In genomic region chr6:146614541-146614940, GRCm38 (mm10) we compare ENCODE assay signal across 20 mouse cellular contexts. TPM values are rescaled to one million over a fixed set of nuclear protein-coding genes. Genes with fewer than 3 reads are reported as not detected.
DNase-seq lines count a peak whose midpoint lies in the region; ATAC-seq and TF ChIP-seq lines count a peak whose summit lies in the region.
"Had no signal": no experiment of that assay in that cellular context is flagged by ENCODE, and none has a peak within 500 bp of the region (broad histone marks: within the 10 kb centered on the region; RNA-seq: fewer than 3 reads in every experiment).

No protein-coding gene starts in this region.

- H3K9me3 ChIP-seq in kidney, embryonic 15.5 days (replicated peaks), result no peaks in the 10 kb centered on the region
- no peaks in the 10 kb centered on the region for H3K9me3 ChIP-seq in liver, embryonic 13.5 days (replicated peaks)
- no peaks in the 10 kb centered on the region for H3K9me3 ChIP-seq in liver, postnatal 0 days (ENCODE audit: low read length)
- no peaks in the 10 kb centered on the region for H3K9me3 ChIP-seq in intestine, embryonic 16.5 days (ENCODE audit: control insufficient read depth, low read length)
- H3K9me3 ChIP-seq: embryonic facial prominence, embryonic 15.5 days; forebrain, embryonic 12.5 days; hindbrain, embryonic 13.5 days had no signal

- H3K36me3 ChIP-seq in kidney, embryonic 15.5 days, result peaks cover 74% of the 10 kb centered on the region
- peaks cover 84% of the 10 kb centered on the region for H3K36me3 ChIP-seq in liver, embryonic 13.5 days
- H3K36me3 ChIP-seq in liver, postnatal 0 days (replicated peaks; ENCODE audit: insufficient read depth, low read length), result peaks cover 48% of the 10 kb centered on the region
- peaks cover 19% of the 10 kb centered on the region for H3K36me3 ChIP-seq in intestine, embryonic 16.5 days (ENCODE audit: control insufficient read depth, insufficient read depth, low read length)

- H3K4me1 ChIP-seq in kidney, embryonic 15.5 days, result no peaks in the 10 kb centered on the region
- H3K4me1 ChIP-seq in liver, embryonic 13.5 days (replicated peaks), result peaks cover 58% of the 10 kb centered on the region
- peaks cover 13% of the 10 kb centered on the region for H3K4me1 ChIP-seq in liver, postnatal 0 days (ENCODE audit: insufficient read depth)
- no peaks in the 10 kb centered on the region for H3K4me1 ChIP-seq in intestine, embryonic 16.5 days (ENCODE audit: control insufficient read depth, insufficient read depth, low read length)
- H3K4me1 ChIP-seq: embryonic facial prominence, embryonic 15.5 days; forebrain, embryonic 12.5 days; hindbrain, embryonic 13.5 days had no signal

- 92% methylated on average over 5 of the region's 5 CpGs for WGBS in kidney, embryonic 15.5 days
- WGBS in liver, embryonic 13.5 days (ENCODE audit: insufficient replicate concordance), result 53% methylated on average over 5 of the region's 5 CpGs
- WGBS in liver, postnatal 0 days (ENCODE audit: insufficient replicate concordance), result 75% methylated on average over 5 of the region's 5 CpGs
- WGBS in intestine, embryonic 16.5 days, result 85% methylated on average over 5 of the region's 5 CpGs

- H3K4me2 ChIP-seq in kidney, embryonic 15.5 days, result no peak overlapping the region
- H3K4me2 ChIP-seq in liver, embryonic 13.5 days, result peak overlapping the region; percentile 49
- peak overlapping the region; percentile 36; the same call in 1 of the 2 replicates for H3K4me2 ChIP-seq in liver, postnatal 0 days (ENCODE audit: low read depth, low read length)
- H3K4me2 ChIP-seq in intestine, embryonic 16.5 days (ENCODE audit: low read depth, low read length), result no peak overlapping the region
- H3K4me2 ChIP-seq: embryonic facial prominence, embryonic 15.5 days; forebrain, embryonic 12.5 days; hindbrain, embryonic 13.5 days had no signal

- H3K4me3 ChIP-seq in kidney, embryonic 15.5 days (replicated peaks), result no peak overlapping the region
- H3K4me3 ChIP-seq in liver, embryonic 13.5 days (replicated peaks), result no peak overlapping the region
- no peak overlapping the region for H3K4me3 ChIP-seq in liver, postnatal 0 days (ENCODE audit: low read depth, low read length)
- no peak overlapping the region for H3K4me3 ChIP-seq in intestine, embryonic 16.5 days (ENCODE audit: low read length)
- H3K4me3 ChIP-seq: embryonic facial prominence, embryonic 15.5 days; forebrain, embryonic 12.5 days; hindbrain, embryonic 13.5 days had no signal

- TF ChIP-seq EP300 in liver, postnatal 0 days (IDR thresholded peaks at IDR 0.05; ENCODE audit: low read depth), result no peak

- H3K27ac ChIP-seq in kidney, embryonic 15.5 days, result no peak overlapping the region
- peak overlapping the region; percentile 99 for H3K27ac ChIP-seq in liver, embryonic 13.5 days
- peak overlapping the region; percentile 3; the same call in 1 of the 2 replicates for H3K27ac ChIP-seq in liver, postnatal 0 days (ENCODE audit: low read depth)
- H3K27ac ChIP-seq in intestine, embryonic 16.5 days (ENCODE audit: low read length), result no peak overlapping the region
- H3K27ac ChIP-seq: embryonic facial prominence, embryonic 15.5 days; forebrain, embryonic 12.5 days; hindbrain, embryonic 13.5 days; hindbrain, postnatal 0 days had no signal

- no peak for DNase-seq in kidney, adult 8-10 months
- DNase-seq in liver, embryonic 13.5 days, result no peak
- DNase-seq in liver, postnatal 0 days, result peak; percentile 49
- DNase-seq in left cerebral cortex, adult 8-10 months (ENCODE audit: low spot score in 2 of 2), result no peak
- DNase-seq: adrenal gland, adult 2 months; adrenal gland, postnatal 25 days; cerebellum, adult 11 months; cerebellum, adult 8-10 months; cerebellum, postnatal 14 days; embryo, embryonic 11 days; forebrain, postnatal 0 days; gastrocnemius, postnatal 14 days; heart, postnatal 10 days had no signal

- peak; percentile 61 for ATAC-seq in kidney, embryonic 15.5 days (replicated peaks; ENCODE audit: low FRiP score)
- ATAC-seq in erythroblast, adult 5-6 weeks (replicated peaks; ENCODE audit: low FRiP score, poor library complexity, severe bottlenecking), result peak; percentile 71
- ATAC-seq in liver, embryonic 13.5 days (ENCODE audit: low read depth), result peak; percentile 76
- ATAC-seq in liver, postnatal 0 days, result peak; percentile 43
- ATAC-seq in intestine, embryonic 16.5 days, result no peak
- ATAC-seq: forebrain, postnatal 0 days; hindbrain, postnatal 0 days had no signal

- H3K9ac ChIP-seq in kidney, embryonic 15.5 days, result no peak overlapping the region
- H3K9ac ChIP-seq in liver, embryonic 13.5 days, result peak overlapping the region; percentile 50; the same call in 1 of the 2 replicates
- H3K9ac ChIP-seq in liver, postnatal 0 days (replicated peaks), result no peak overlapping the region
- no peak overlapping the region for H3K9ac ChIP-seq in intestine, embryonic 16.5 days (ENCODE audit: low read depth, low read length)
- H3K9ac ChIP-seq: embryonic facial prominence, embryonic 15.5 days; forebrain, embryonic 12.5 days; forebrain, postnatal 0 days; hindbrain, embryonic 13.5 days had no signal

- no peak for TF ChIP-seq CTCF in liver, postnatal 0 days (IDR thresholded peaks at IDR 0.05; ENCODE audit: low read depth)

- no peaks in the 10 kb centered on the region for H3K27me3 ChIP-seq in kidney, embryonic 15.5 days
- H3K27me3 ChIP-seq in liver, embryonic 13.5 days, result no peaks in the 10 kb centered on the region
- no peaks in the 10 kb centered on the region for H3K27me3 ChIP-seq in liver, postnatal 0 days (ENCODE audit: insufficient read depth, low read length)
- no peaks in the 10 kb centered on the region for H3K27me3 ChIP-seq in intestine, embryonic 16.5 days (replicated peaks; ENCODE audit: control insufficient read depth, insufficient read depth, low read length)
- H3K27me3 ChIP-seq: embryonic facial prominence, embryonic 15.5 days; forebrain, embryonic 12.5 days; hindbrain, embryonic 13.5 days had no signal

RNA-seq across cellular contexts. Expression of gene Med21, which starts 27.8 kb away (rescaled TPM):
- polyA plus RNA-seq in kidney, embryonic 15.5 days (2015; fragmentation: Nextera tagmentation; extraction: Ambion mirVana), result 137 and 154 TPM in 2 replicates
- total RNA-seq in erythroblast, adult 5-6 weeks (2015; ENCODE audit: low replicate concordance), result 59.4 and 67.9 TPM in 2 replicates
- total RNA-seq in erythroblast, adult 5-6 weeks (2017; ENCODE audit: low replicate concordance), result 55.9 and 96.7 TPM in 2 replicates
- polyA plus RNA-seq in liver, embryonic 13.5 days (2015; fragmentation: Nextera tagmentation; extraction: Ambion mirVana), result 68.3 and 74.2 TPM in 2 replicates
- 52.2 and 53.8 TPM in 2 replicates for polyA plus RNA-seq in liver, postnatal 0 days (2015; fragmentation: Nextera tagmentation; extraction: Ambion mirVana)
- 105 and 110 TPM in 2 replicates for polyA plus RNA-seq in intestine, embryonic 16.5 days (2015; fragmentation: Nextera tagmentation; extraction: Ambion mirVana)
- 10 to 100 TPM; 37.8 to 48.1 (median 42.4) TPM for total RNA-seq in left cerebral cortex, adult 8-10 months (2022)

RNA-seq across cellular contexts. Expression of gene Tm7sf3, which starts 28.1 kb away (rescaled TPM):
- polyA plus RNA-seq in kidney, embryonic 15.5 days (2015; fragmentation: Nextera tagmentation; extraction: Ambion mirVana), result 36.5 and 37.0 TPM in 2 replicates
- 18.6 and 27.8 TPM in 2 replicates for total RNA-seq in erythroblast, adult 5-6 weeks (2015; ENCODE audit: low replicate concordance)
- total RNA-seq in erythroblast, adult 5-6 weeks (2017; ENCODE audit: low replicate concordance), result 33.0 TPM in 2 replicates
- 32.7 and 36.3 TPM in 2 replicates for polyA plus RNA-seq in liver, embryonic 13.5 days (2015; fragmentation: Nextera tagmentation; extraction: Ambion mirVana)
- 19.7 and 21.2 TPM in 2 replicates for polyA plus RNA-seq in liver, postnatal 0 days (2015; fragmentation: Nextera tagmentation; extraction: Ambion mirVana)
- 33.2 and 36.7 TPM in 2 replicates for polyA plus RNA-seq in intestine, embryonic 16.5 days (2015; fragmentation: Nextera tagmentation; extraction: Ambion mirVana)
- 10 to 100 TPM; 33.8 to 36.0 (median 34.6) TPM for total RNA-seq in left cerebral cortex, adult 8-10 months (2022)

RNA-seq across cellular contexts. Expression of gene Ints13, which starts 36.9 kb away (rescaled TPM):
- 82.7 and 87.4 TPM in 2 replicates for polyA plus RNA-seq in kidney, embryonic 15.5 days (2015; fragmentation: Nextera tagmentation; extraction: Ambion mirVana)
- 82.4 and 93.6 TPM in 2 replicates for total RNA-seq in erythroblast, adult 5-6 weeks (2015; ENCODE audit: low replicate concordance)
- total RNA-seq in erythroblast, adult 5-6 weeks (2017; ENCODE audit: low replicate concordance), result 130 and 134 TPM in 2 replicates
- polyA plus RNA-seq in liver, embryonic 13.5 days (2015; fragmentation: Nextera tagmentation; extraction: Ambion mirVana), result 39.4 and 54.8 TPM in 2 replicates
- 14.5 and 17.6 TPM in 2 replicates for polyA plus RNA-seq in liver, postnatal 0 days (2015; fragmentation: Nextera tagmentation; extraction: Ambion mirVana)
- 44.3 and 47.4 TPM in 2 replicates for polyA plus RNA-seq in intestine, embryonic 16.5 days (2015; fragmentation: Nextera tagmentation; extraction: Ambion mirVana)
- total RNA-seq in left cerebral cortex, adult 8-10 months (2022), result 10 to 100 TPM; 29.8 to 44.1 (median 36.3) TPM

RNA-seq across cellular contexts. Expression of gene Fgfr1op2, which starts 37.5 kb away (rescaled TPM):
- polyA plus RNA-seq in kidney, embryonic 15.5 days (2015; fragmentation: Nextera tagmentation; extraction: Ambion mirVana), result 85.5 and 87.8 TPM in 2 replicates
- 137 and 183 TPM in 2 replicates for total RNA-seq in erythroblast, adult 5-6 weeks (2015; ENCODE audit: low replicate concordance)
- 193 and 249 TPM in 2 replicates for total RNA-seq in erythroblast, adult 5-6 weeks (2017; ENCODE audit: low replicate concordance)
- 89.1 and 99.7 TPM in 2 replicates for polyA plus RNA-seq in liver, embryonic 13.5 days (2015; fragmentation: Nextera tagmentation; extraction: Ambion mirVana)
- 69.7 and 71.6 TPM in 2 replicates for polyA plus RNA-seq in liver, postnatal 0 days (2015; fragmentation: Nextera tagmentation; extraction: Ambion mirVana)
- polyA plus RNA-seq in intestine, embryonic 16.5 days (2015; fragmentation: Nextera tagmentation; extraction: Ambion mirVana), result 86.0 and 86.6 TPM in 2 replicates
- 10 to 100 TPM; 92.6 to 96.2 (median 94.2) TPM for total RNA-seq in left cerebral cortex, adult 8-10 months (2022)

Comparison
In these comparisons a context has a peak if more than half of its experiments do, and no peak if none do; other contexts are left out.
1. H3K27ac ChIP-seq: peak in liver, embryonic 13.5 days (single experiment) and liver, postnatal 0 days (single experiment); none in kidney, embryonic 15.5 days (single experiment) and intestine, embryonic 16.5 days (single experiment).
2. H3K4me2 ChIP-seq: peak in liver, embryonic 13.5 days (single experiment) and liver, postnatal 0 days (single experiment); none in kidney, embryonic 15.5 days (single experiment) and intestine, embryonic 16.5 days (single experiment).